Mouse (Mus musculus): ENCODE measurements around the gene Itih3.

Itih3 gene

DNA sequence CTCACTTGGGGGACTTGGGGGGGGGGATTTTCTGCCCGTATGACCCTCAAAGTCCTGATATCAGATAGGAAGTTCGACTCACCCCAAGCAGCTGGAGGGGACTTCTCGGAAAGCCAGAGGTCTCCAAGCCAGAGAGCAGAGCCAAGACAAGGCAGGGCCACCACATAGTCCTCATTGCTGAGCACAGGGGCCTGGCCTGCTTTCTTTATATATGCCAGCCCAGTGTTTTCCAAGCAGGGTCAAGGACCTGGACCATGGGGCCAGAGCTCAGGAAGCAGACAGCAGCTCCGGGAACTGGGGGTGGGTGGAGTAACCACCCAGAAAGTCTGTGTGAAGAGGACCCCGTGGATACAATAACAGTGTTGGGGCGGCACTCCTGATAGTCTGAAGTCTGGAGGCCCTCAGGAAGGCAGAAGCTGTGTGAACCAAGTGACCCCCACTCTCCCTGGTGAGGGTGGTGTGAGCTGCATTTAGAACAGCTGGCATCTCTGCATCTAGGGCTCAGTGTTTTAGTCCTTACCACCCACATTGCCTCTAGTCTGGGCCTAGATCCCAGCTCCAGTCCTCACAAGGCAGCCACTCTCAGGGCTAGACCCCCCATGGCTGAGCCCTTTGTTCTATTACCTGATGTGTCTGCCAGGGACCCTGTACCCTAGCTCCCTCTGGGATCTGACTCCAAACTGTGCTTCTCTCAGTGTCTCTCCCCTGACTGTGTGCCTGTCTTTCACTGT, at the start of gene Itih3:
Gene Itih3, minus strand, starts transcription at position 386 of the 731 bp plus-strand sequence.
- DNase-seq: peak; percentile 8 to 29

DNA sequence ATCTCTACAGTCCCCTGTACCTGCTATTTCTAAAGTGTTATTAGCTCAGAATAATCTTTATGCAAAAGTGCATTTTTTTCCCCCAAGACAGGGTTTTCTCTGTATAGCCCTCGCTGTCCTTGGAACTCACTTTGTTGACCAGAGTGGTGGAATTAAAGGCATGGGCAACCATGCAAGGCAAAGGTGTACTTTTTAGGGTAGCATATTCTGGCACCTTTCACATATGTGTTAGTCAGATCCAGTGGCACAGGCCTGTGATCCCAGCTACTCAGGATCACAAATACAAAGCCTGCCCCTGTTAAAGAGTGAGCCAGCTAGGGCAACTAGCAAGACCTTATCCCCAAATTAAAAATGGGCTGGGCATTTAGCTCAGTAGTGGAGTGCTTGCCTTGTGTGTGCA, 36.8 kb upstream of the Itih3 start:
- DNase-seq: no peak

DNA sequence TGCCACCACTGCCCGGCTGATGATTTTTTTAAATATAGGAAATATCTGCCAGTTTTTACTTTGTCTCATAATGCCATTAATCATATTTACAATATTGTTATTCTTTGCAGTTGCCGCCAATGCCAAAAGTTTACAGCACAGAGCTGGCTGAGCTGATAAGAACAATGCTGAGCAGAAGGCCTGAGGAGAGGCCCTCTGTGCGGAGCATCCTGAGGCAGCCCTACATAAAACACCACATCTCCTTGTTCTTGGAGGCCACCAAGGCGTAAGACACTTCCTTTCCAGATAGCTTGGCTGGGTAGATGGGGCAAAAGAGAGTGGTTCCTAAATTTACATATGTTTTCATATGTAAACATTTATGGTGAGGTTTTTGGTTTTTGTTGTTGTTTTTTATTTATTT, 35.5 kb upstream of the Itih3 start:
- DNase-seq: no peak

DNA sequence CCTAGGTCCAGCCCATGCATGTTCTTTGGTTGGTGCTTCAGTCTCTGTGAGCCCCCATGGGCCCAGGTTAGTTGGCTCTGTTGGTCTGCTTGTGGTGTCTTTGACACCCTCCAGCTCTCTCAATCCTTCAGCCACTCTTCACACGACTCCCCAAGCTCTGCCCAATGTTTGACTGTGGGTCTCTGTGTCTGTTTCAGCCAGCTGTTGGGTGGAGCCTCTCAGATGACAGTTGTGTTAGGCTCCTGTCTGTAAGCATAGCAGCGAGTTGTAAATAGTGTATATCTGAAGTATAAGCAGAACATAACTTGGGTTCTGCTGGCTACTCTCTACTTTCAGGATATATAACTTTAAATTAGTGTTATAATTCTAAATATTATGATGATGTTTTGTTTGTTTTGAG, 35.0 kb upstream of the Itih3 start:
- no peak for DNase-seq

DNA sequence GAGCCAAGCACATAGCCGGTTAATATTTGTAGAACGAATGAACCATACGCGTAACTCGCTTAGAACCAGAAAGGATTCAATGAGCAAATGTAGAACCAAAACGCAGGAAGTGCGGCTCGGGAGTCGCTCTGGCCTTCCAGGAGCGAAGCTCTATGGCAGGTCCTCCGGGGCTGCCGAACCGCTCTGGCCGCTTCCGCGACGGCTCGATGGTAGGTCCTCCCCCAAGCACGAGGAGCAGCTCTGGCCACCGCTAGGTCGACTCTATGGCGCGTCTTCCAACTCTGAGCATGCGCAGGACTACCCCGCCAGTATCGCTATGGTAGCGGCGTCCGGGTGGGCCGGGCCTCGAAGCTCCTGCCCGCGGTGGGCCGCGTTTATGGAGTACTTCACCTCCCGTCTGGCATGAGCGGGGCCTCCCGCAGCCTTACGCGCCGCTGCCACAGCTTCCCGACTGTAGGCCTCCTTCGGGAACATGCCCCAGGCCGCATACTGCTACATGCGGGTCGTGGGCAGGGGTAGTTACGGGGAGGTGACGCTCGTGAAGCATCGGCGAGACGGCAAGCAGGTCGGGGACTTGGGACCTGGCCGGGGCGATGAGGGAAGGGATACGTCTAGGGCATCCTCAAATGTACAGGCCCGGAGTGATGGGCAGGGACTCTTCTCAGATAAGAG, 27.7 kb upstream of the Itih3 start, which contains the start of gene Nek4:
Gene Nek4, plus strand, starts transcription at position 224 of the 672 bp plus-strand sequence.
- peak; percentile 95 to 96 for DNase-seq

DNA sequence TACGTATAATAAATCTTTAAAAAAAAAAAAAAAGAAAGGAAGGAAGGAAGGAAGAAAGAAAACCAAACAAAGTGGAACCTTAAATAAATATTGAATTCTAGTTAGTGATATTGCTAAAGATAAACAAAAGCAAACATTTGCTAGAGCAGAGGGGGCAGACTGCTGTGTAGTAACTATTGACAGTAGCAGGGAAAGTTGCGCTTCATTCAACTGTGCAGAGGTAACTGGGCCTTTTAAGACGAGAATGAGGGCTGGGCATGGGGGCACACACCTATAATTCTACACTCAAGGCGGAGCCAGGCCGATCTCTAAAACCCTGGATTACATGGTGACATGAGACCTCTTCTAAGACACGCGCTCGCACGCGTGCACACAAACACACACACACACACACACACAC, 26.4 kb upstream of the Itih3 start:
- DNase-seq: no peak

DNA sequence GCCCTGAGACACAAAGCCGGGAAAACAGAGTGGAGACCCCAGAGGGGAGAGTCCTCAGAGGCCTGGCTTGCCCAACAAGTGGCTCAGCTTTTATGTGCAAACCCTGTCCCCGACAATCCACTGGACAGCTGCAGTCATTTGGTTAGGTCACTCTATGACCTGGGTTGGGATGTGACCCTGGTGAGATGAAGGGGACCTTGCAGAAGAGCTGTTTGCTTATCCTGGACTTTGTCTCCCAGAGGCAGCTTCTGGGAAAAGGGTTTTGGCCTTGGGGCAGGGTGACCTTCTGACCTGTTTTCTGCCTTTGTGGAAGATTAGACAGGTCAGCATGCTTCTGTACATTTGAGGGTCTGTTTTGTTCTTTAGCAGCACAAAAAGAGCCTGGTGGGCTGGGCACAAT, 21.2 kb upstream of the Itih3 start:
- DNase-seq: no peak

DNA sequence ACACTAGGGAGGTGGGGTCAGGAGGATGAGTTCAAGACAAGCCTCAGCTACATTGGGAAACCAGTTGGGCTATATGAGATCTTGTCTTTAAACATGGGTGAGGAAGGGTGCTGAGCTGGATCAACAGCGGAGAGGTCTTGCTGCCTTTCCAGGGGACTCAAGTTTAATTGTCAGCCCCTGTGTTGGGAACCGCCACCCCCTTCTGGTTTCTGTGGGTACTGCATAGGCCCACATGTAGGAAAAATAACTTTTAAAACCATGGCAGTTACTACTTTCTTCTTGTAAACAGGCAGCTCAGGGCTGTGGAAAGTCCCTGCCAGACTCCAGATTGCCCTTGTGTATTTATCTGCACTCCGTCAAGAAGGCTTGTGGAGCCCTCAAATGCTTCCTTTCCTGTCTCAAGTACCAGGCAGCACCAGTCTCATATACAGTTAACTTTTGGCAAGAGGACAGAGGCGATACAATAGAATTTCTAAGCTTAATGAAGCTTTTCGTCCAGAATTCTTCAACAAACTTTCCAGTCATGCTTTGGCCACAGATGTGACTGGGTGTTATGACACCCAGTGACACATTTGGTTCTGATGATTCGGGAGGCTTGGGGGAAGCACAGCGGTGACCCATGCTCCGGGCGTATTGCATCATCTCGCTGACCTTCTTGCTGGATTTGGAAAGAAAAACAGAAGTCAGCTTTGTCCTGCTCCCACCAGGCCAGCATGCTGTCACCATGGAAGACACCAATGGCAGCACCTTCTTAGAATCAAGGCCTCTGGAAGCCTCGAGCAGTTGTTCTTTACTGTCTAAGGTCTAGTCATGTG, 20.5 kb upstream of the Itih3 start:
- DNase-seq: peak; percentile 22 to 59

DNA sequence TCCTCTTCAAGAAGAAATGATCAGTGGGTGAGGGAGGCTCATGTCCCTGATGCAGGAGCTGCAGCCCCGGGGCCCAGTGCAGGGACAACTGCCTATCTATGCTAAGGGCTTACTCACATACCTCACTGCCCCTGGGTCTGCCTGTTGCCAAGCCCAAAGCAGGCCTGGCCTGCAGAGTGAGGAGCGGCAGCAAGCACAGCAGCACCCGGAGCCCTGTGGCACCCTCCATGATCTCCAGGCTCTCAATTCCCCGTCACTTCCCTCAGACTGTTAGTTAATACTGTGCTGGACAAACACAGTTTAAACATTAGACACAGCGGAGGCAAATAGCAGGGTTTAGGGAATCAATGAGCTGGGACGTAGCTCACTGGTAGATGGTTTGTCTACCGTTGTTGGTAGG, 19.5 kb upstream of the Itih3 start, which contains the start of gene Itih1:
Gene Itih1, minus strand, starts transcription at position 252 of the 400 bp plus-strand sequence.
- DNase-seq: no peak

DNA sequence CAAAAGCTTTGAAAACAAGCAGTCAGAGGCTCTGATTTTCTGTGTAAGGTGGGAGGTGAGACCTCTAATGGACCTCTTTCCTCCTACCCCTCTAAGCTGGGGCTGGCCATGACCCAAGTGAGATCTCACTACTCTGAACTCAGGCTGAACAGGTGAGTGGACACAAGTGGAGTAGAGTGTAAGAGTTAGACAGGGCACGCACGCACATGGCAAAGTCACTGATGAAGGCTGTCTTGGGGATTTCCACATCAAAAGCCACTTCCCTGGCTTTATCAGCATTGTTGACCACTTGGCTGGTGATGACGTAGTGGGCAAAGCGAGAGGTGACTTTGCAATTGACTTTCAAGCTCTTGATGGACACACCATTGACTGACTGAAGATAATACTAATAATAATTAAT, 18.7 kb upstream of the Itih3 start:
- DNase-seq: no peak

DNA sequence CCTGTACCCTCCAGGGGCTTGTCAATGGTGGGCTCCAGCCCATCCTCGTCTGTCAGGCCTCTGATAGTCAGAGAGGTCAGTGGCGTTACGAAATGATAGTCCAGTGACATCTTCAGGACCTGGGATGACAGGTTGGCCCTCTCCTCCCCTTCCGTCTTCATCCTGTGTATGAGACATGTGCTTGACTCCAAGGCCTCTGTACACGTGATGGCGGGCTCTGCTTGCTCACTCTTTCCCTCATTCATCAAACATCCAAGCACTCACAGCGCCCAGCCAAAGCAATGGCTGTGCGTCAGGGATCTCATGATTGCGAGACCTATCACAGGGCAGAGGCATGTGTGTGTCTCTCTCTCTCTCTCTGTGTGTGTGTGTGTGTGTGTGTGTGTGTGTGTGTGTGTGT, 9.8 kb upstream of the Itih3 start:
- no peak for DNase-seq

DNA sequence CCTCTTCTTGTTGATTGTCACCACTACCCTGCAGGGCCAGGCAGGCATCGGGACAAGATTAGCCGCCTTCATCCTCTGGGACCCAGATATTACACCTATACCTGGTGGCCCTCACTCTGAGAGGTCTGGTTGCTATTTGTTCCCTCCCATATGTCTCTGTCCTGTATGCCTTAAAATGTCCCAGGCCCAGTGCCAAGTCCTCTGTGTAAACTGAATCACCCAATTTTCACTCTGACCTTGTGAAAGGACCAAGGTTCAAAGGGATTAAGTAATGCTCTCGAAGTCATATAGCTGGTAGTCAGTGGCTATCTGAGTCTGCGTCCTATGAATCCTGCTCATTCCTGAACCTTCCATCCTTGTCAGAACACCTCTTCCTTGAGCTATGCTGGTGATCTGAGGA, 6.8 kb upstream of the Itih3 start:
- DNase-seq: no peak

DNA sequence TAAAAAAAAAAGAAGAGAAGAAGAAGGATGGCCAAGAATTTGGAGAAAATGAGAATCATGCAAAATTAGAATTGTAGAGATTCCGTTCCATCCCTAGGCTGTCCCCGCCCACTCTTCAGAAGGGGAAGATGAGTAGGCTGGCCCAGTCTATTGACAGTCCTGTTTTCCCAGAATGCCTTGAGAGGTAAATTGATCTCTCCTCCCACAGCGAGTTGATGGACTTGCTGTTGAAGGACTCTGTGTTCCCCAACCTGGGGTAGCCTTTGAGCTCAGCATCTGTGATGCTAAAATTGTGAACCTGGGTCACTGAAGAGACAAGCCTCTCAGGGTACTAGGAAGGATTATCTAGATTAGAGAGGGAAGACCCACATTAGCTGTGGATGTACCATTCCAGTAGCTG, 1.9 kb upstream of the Itih3 start:
- no peak for DNase-seq

DNA sequence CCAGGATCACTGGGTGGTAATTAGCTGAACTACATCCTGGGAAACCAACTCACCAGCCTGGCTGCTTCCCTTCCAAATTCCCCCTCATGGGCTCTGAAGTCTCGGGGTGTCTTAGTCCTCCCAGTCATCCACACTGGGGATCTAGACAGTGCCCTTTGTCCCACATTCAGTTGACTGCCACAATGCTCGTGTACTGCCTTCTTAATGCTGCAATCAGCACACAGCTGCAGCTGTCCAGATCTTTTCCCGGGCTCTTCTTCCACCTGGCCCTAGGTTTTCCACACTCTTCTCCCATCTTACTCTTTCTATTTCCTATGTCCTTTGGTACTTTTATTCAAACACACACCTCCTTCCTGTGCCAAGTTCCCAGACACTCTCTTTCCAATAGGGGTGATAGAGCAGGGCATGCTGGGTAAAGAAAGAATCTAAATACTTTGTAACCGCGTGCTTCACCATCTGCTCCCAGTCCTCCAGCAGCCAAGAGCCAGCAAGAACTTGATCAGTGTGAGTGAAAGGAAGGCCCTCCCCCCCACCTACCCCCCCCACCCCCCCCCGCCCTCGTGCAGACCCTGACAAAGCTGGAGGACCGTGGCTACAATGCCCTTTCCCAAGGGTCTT, 1.4 kb downstream of the Itih3 start:
- no peak for DNase-seq

DNA sequence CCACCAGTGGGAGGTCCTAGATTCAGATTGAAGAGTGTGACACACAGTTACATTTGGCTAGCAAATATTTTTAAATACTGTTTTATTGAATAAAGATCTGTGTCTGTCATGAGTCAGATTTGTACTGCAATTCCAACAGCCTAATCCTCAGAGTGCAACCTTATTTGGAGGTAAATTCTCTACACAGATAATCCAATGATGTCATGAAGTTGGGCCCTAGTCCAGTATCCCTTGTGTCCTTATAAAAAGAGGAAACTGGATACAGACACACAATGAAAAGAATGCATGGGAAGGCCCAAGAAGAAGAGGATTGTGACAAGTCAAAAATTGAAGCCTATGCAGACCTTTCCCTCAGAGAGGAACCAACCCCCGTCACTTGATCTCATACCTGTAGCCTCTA, 7.0 kb downstream of the Itih3 start:
- DNase-seq: no peak

DNA sequence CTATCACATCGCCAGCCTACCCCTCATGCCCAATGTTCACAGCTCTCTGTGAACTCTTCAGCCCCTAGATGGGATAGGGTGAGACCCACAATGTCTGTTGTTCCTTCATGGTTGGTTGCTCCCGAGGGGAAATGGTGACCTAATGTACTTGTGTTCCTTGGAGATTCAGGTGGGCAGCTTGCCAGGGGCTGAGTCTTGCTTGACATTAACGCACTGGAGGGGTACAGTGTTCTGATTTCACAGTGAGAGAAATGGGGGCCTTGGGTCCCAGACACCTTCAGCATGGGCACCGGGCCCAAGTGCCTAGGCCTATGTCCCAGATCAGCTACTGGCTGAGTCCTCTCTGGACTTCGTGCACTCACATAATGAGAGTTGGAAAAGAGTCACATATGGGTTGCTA, 10.2 kb downstream of the Itih3 start:
- peak in 1 of 2 experiments; percentile 19 for DNase-seq

DNA sequence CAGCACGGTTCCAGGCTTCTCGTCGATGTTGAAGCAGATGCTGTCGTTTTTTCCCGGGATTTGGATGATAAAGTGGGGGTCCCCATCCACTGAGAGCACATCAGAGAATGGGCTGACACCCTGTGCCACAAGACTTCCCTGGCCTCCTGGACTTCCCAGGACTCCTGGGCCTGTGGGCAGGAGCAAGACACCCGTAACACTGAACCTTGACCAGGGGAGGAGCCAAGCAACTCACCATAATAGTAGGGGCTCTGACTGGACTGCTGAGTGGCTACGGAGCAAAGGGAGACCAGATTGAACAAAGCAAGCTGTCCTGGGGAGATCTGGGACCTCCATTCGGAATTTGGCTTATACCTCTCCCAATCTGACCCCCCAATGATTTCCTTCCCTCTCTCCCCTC, 10.9 kb downstream of the Itih3 start:
- DNase-seq: no peak

DNA sequence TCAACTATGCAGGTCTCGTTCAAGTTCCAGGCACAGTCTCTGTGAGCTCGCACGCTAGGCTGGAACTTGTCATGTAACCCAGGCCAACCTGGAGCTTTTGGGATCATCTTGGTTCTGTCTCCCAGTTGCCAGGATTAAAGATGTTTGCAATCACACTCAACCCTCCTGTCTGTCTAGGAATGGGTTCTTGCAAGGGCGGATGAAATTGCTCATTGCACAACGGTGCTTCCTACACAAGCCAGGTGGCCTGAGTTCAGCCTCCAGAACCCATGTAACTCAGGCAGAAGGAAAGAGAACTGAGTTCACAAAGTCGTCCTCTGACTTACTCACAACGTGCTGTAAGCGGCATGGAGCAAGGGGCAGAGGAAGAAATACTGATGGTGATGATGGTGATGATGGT, 12.4 kb downstream of the Itih3 start:
- no peak for DNase-seq

DNA sequence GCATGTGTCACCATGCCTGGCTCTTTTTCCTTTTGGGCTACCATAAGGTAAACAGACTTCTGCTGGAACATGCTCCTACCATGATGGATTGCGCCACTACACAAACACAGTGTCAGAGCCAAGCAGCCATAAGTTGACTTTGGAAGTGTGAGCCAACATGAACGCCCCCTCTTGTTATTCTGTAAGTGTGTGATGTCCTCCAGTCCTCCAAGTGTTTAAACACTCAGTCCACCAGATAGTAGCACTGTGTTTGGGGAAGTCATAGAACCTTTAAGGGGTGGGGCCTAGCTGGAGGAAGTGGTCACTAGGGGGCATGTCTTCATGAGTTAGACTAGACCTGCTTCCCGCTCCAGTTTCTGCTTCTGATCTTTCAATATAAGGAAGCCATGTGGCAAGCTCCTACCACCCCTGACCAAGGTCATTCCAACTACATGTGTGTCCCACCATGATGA, 15.7 kb downstream of the Itih3 start:
- no peak for DNase-seq

DNA sequence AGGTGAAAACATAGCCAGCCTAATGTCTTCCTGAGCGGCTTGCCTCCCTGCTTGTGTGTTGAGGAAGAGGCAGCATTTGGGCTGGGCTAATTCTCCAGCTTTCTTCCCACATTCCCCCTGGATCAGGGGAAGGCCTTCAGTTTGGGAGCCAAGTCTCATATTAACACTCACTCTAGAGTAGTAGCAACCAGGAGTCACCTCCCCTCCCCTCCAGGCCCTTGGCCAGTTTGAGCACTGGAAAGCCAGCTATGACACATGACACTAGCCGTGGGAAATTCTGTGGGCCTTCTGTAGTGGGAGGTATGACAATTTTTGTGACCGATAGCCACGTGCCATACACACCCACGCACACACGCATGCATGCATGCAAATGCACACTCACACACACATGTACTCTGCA, 17.6 kb downstream of the Itih3 start:
- DNase-seq: no peak

DNA sequence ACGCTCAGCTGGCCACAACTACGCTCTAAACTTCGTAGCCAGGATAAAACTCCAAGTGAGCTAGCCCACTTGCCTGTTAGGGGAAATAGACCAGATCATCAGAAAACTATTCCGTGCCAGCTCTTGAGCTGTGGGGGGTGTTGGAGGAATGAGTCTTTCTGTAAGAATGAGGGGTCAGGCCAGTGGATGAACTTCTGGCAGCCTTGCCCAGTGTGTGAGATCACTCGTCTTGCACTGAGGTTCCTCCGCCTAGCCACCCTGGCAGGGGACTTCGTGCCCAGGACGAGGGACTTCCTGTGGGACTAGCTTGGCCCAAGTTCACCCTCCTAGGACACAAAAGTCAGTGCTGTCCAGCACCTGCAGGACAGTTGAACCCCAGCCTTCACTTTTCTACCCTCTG, 19.3 kb downstream of the Itih3 start:
- DNase-seq: no peak

DNA sequence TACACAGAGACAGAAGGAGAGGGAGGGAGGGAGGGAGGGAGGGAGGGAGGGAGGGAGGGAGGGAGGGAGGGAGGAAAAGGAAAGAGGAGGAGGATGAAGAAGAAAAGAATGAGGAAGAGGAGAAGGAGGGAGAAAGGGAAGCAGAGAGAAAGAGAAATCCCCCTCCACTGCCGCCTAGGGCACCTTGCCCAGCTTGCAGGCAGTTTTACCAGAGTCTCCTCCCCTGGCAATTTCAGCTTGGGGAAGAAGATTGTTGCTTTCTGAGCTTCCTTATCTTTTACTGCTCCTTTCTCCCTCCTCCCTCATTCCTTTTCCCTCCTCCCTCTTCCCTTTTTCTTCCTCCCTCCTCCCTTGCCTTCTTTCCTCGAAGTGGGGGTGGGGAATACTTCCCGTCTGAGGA, 20.5 kb downstream of the Itih3 start:
- DNase-seq: no peak

DNA sequence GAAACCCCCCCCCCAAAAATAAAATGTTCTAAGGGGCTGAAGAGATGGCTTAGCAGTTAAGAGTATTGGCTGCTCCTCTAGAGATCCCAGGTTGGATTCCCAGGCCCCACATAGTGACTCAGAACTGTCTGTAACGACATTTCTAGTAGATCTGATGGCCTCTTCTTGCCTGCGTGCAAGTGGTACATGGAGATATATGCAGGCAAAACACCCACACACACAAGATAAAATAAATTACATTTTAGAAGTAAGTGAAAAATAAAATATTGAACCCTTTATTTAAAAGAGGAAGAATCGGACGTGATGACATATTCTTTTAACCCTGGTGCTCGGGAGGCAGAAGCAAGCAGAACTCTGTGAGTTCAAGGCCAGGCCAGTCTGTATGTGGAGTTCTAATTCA, 20.9 kb downstream of the Itih3 start:
- DNase-seq: no peak

Data from cerebellum, postnatal 25 days (tissue).